Mouse (Mus musculus) C2C12 (cell line): ENCODE measurements at regions not wholly inside any gene's neighbourhood (a gene's known extent, or its start where the extent isn't known, plus 50 kb on each side); places are given as distances from the start of the nearest gene placed in this dataset.

ENCODE experiments used
- CEBPB ChIP-seq: IDR thresholded peaks from one replicate; pipeline ENCODE4 v1.6.1; 2011; ENCODE audit warnings: low read depth, mild to moderate bottlenecking, control low read depth, moderate library complexity
- CTCF ChIP-seq: IDR thresholded peaks from one replicate; pipeline ENCODE4 v1.5.1; 2011; ENCODE audit not compliant: control insufficient read depth, insufficient read depth, insufficient read length
- FOSL1 ChIP-seq: IDR thresholded peaks from one replicate; pipeline ENCODE4 v1.8.0; 2011; ENCODE audit warnings: mild to moderate bottlenecking, low read length; ENCODE audit not compliant: poor library complexity, insufficient read depth, severe bottlenecking
- MAX ChIP-seq: IDR thresholded peaks from one replicate; pipeline ENCODE4 v1.6.1; 2011; ENCODE audit warnings: mild to moderate bottlenecking, control low read depth
- USF1 ChIP-seq: IDR thresholded peaks from one replicate; pipeline ENCODE4 v1.6.1; 2011; ENCODE audit warnings: low read depth, mild to moderate bottlenecking, control low read depth, moderate library complexity

GRCm38 (mm10) chr6:139210256-139210655, 291.5 kb downstream of the Rergl start:
- TF ChIP-seq USF1 (no peak), CTCF (no peak), MAX (no peak), CEBPB (no peak), FOSL1 (no peak)
